Comparison of ENCODE assay signal across 19 mouse cellular contexts in genomic region chr15:27475988-27476387, GRCm38 (mm10). TPM values are rescaled to one million over a fixed set of nuclear protein-coding genes. Genes with fewer than 3 reads are reported as not detected.
DNase-seq lines count a peak whose midpoint lies in the region; ATAC-seq and TF ChIP-seq lines count a peak whose summit lies in the region.
"Had no signal": no experiment of that assay in that cellular context is flagged by ENCODE, and none has a peak within 500 bp of the region (broad histone marks: within the 10 kb centered on the region; RNA-seq: fewer than 3 reads in every experiment).

No protein-coding gene starts in this region.

- WGBS in heart, postnatal 0 days, result 48% methylated on average over 15 of the region's 15 CpGs

- peak; percentile 62 for ATAC-seq in frontal cortex, adult (ENCODE audit: low TSS enrichment)
- ATAC-seq in heart, postnatal 0 days (ENCODE audit: insufficient read depth, low read depth), result no peak
- ATAC-seq: intestine, embryonic 16.5 days had no signal

- no peaks in the 10 kb centered on the region for H3K9me3 ChIP-seq in heart, postnatal 0 days (replicated peaks; ENCODE audit: control insufficient read depth, low read length)
- H3K9me3 ChIP-seq: embryonic facial prominence, embryonic 12.5 days; limb, embryonic 15.5 days; neural tube, embryonic 13.5 days; stomach, embryonic 15.5 days had no signal

- no peak overlapping the region for H3K9ac ChIP-seq in heart, postnatal 0 days (replicated peaks; ENCODE audit: low read depth, low read length)
- H3K9ac ChIP-seq: embryonic facial prominence, embryonic 12.5 days; hindbrain, embryonic 14.5 days; limb, embryonic 15.5 days; neural tube, embryonic 13.5 days; stomach, embryonic 15.5 days had no signal

- H3K4me3 ChIP-seq in layer of hippocampus, adult 2 months, result peak overlapping the region; percentile 23; the same call in 1 of the 2 replicates
- H3K4me3 ChIP-seq in heart, postnatal 0 days (ENCODE audit: low read depth, low read length), result no peak overlapping the region
- H3K4me3 ChIP-seq: embryonic facial prominence, embryonic 12.5 days; limb, embryonic 15.5 days; neural tube, embryonic 13.5 days; stomach, embryonic 15.5 days had no signal

- peaks cover 24% of the 10 kb centered on the region; the same call in 1 of the 2 replicates for H3K4me1 ChIP-seq in heart, postnatal 0 days (ENCODE audit: control insufficient read depth, insufficient read depth)
- H3K4me1 ChIP-seq: embryonic facial prominence, embryonic 12.5 days; stomach, embryonic 15.5 days had no signal

- no peak for DNase-seq in frontal cortex, postnatal 10 days (ENCODE audit: low spot score in 2 of 2)
- no peak for DNase-seq in layer of hippocampus, adult 2 months (ENCODE audit: low spot score in 2 of 2)
- DNase-seq in layer of hippocampus, adult 9-11 months, result no peak
- peak; percentile 71 for DNase-seq in brain, adult 2 months (ENCODE audit: low read depth, low spot score)
- DNase-seq in heart, postnatal 0 days (ENCODE audit: low spot score), result no peak
- no peak for DNase-seq in urinary bladder, adult 18-20 months (ENCODE audit: low spot score in 2 of 2)
- no peak for DNase-seq in right cerebral cortex, postnatal 25 days
- DNase-seq: adrenal gland, postnatal 10 days; kidney, postnatal 10 days; lung, postnatal 14 days; spleen, adult 18-20 months; thymus, postnatal 14 days had no signal

- H3K27ac ChIP-seq in layer of hippocampus, adult 2 months, result peak overlapping the region; percentile 68; the same call in 1 of the 2 replicates
- H3K27ac ChIP-seq in heart, postnatal 0 days (ENCODE audit: low read depth), result peak overlapping the region; percentile 36; the same call in 1 of the 2 replicates
- H3K27ac ChIP-seq: embryonic facial prominence, embryonic 12.5 days; hindbrain, embryonic 14.5 days; limb, embryonic 15.5 days; neural tube, embryonic 13.5 days; stomach, embryonic 15.5 days had no signal

- no peaks in the 10 kb centered on the region for H3K36me3 ChIP-seq in heart, postnatal 0 days (replicated peaks; ENCODE audit: control insufficient read depth, insufficient read depth, low read length)
- H3K36me3 ChIP-seq: embryonic facial prominence, embryonic 12.5 days; limb, embryonic 15.5 days; stomach, embryonic 15.5 days had no signal

- no peak for TF ChIP-seq EP300 in heart, postnatal 0 days (IDR thresholded peaks at IDR 0.05; ENCODE audit: low read depth)

- no peaks in the 10 kb centered on the region for H3K27me3 ChIP-seq in heart, postnatal 0 days (ENCODE audit: control insufficient read depth, insufficient read depth, low read length)
- H3K27me3 ChIP-seq: embryonic facial prominence, embryonic 12.5 days; limb, embryonic 15.5 days; neural tube, embryonic 13.5 days; stomach, embryonic 15.5 days had no signal

- no peak overlapping the region for H3K4me2 ChIP-seq in heart, postnatal 0 days (ENCODE audit: low read depth, low read length)
- H3K4me2 ChIP-seq: embryonic facial prominence, embryonic 12.5 days; hindbrain, embryonic 14.5 days; limb, embryonic 15.5 days; neural tube, embryonic 13.5 days; stomach, embryonic 15.5 days had no signal

- TF ChIP-seq CTCF in layer of hippocampus, adult 2 months (conservative IDR thresholded peaks at IDR 0.05), result no peak
- TF ChIP-seq CTCF in heart, postnatal 0 days (IDR thresholded peaks at IDR 0.05; ENCODE audit: low read depth), result no peak

RNA-seq across cellular contexts. Expression of gene Ank, which starts 9.5 kb away (rescaled TPM):
- 100 to 1,000 TPM; 160 TPM for total RNA-seq in layer of hippocampus, adult 2 months (2021)
- 30.6 and 33.7 TPM in 2 replicates for total RNA-seq in heart, postnatal 0 days (2014; rRNA removed; ENCODE audit: low replicate concordance)
- polyA plus RNA-seq in heart, postnatal 0 days (2015; fragmentation: Nextera tagmentation; extraction: Ambion mirVana), result 18.8 and 21.2 TPM in 2 replicates
